Mouse (Mus musculus) intestine, embryonic 15.5 days (tissue): ENCODE results near the gene Slc2a13. TPM values are rescaled to one million over a fixed set of nuclear protein-coding genes. Genes with fewer than 3 reads are reported as not detected.

ENCODE experiments used
- ATAC-seq: fragments of 200-750 bp; cut with Nextera tagmentation; 2 replicates; pipeline ENCODE4 v1.8.0; 2017; ENCODE audit warnings: moderate TSS enrichment, moderate library complexity
- H3K27ac ChIP-seq: fragments of 300-500 bp; sonication (generic); 2 replicates; pipeline ENCODE4 v1.5.1; 2015; ENCODE audit warnings: mild to moderate bottlenecking, inconsistent platforms
- H3K27me3 ChIP-seq: fragments of 300-500 bp; sonication (generic); replicated peaks from 2 replicates; pipeline ENCODE4 v1.6.1; 2015; ENCODE audit warnings: inconsistent platforms
- H3K36me3 ChIP-seq: fragments of 300-500 bp; sonication (generic); 2 replicates; pipeline ENCODE4 v1.6.1; 2015; ENCODE audit warnings: inconsistent platforms
- H3K4me1 ChIP-seq: fragments of 300-500 bp; sonication (generic); replicated peaks from 2 replicates; pipeline ENCODE4 v1.6.1; 2015; ENCODE audit warnings: inconsistent platforms
- H3K4me2 ChIP-seq: fragments of 300-500 bp; sonication (generic); replicated peaks from 2 replicates; pipeline ENCODE4 v1.6.1; 2015; ENCODE audit warnings: mild to moderate bottlenecking, inconsistent platforms
- H3K4me3 ChIP-seq: fragments of 300-500 bp; sonication (generic); replicated peaks from 2 replicates; pipeline ENCODE4 v1.5.1; 2015; ENCODE audit warnings: inconsistent platforms
- H3K9ac ChIP-seq: fragments of 300-500 bp; sonication (generic); 2 replicates; pipeline ENCODE4 v1.6.1; 2015; ENCODE audit warnings: inconsistent platforms
- H3K9me3 ChIP-seq: fragments of 300-500 bp; sonication (generic); 2 replicates; pipeline ENCODE4 v1.6.1; 2016; ENCODE audit warnings: inconsistent platforms
- WGBS: fragments of 180-500 bp; shearing (Covaris S2); methylation state at CpG from one replicate; pipeline ENCODE4 v1.1.7; 2015; 5-methylcytosine and 5-hydroxymethylcytosine counted together
- polyA plus RNA-seq: library from polyadenylated mRNA; unstranded; fragments of >200 nt; fragmentation: Nextera tagmentation; extraction: Ambion mirVana; gene quantifications from 2 replicates; pipeline ENCODE4 v1.2.1, GENCODE M21; 2015

The Slc2a13 gene
- polyA plus RNA-seq, 1 experiment from 2014 or later = 1.1 TPM

GRCm38 (mm10) chr15:91565025-91565605, 7.9 kb downstream of the Slc2a13 start:
- no peaks in the 10 kb centered on the region for H3K4me1 ChIP-seq
- no peak overlapping the region for H3K9ac ChIP-seq
- H3K27me3 ChIP-seq = no peaks in the 10 kb centered on the region
- peak overlapping the region; percentile 41 for H3K27ac ChIP-seq
- H3K36me3 ChIP-seq = no peaks in the 10 kb centered on the region
- H3K4me2 ChIP-seq = no peak overlapping the region
- H3K9me3 ChIP-seq = no peaks in the 10 kb centered on the region
- no peak overlapping the region for H3K4me3 ChIP-seq
- WGBS = 66% methylated on average over 11 of the region's 11 CpGs
- peak; percentile 84 for ATAC-seq

GRCm38 (mm10) chr15:91561728-91562127, 11.3 kb downstream of the Slc2a13 start:
- Histone ChIP-seq H3K9ac (no peak overlapping the region), H3K36me3 (no peaks in the 10 kb centered on the region), H3K4me2 (no peak overlapping the region), H3K27me3 (no peaks in the 10 kb centered on the region), H3K4me3 (no peak overlapping the region), H3K4me1 (no peaks in the 10 kb centered on the region), H3K9me3 (no peaks in the 10 kb centered on the region), H3K27ac (no peak overlapping the region)
- WGBS = 94% methylated on average over 6 of the region's 6 CpGs
- no peak for ATAC-seq

- no peaks in the 10 kb centered on the region for H3K9me3 ChIP-seq
- WGBS = 86% methylated on average over 6 of the region's 6 CpGs
- H3K4me3 ChIP-seq = no peak overlapping the region
- no peak overlapping the region for H3K4me2 ChIP-seq
- no peaks in the 10 kb centered on the region for H3K27me3 ChIP-seq
- no peak overlapping the region for H3K27ac ChIP-seq
- H3K9ac ChIP-seq = no peak overlapping the region
- no peaks in the 10 kb centered on the region for H3K36me3 ChIP-seq
- no peak for ATAC-seq
- no peaks in the 10 kb centered on the region for H3K4me1 ChIP-seq
Observed at GRCm38 (mm10) chr15:91555336-91555736, 17.7 kb downstream of the Slc2a13 start.

GRCm38 (mm10) chr15:91548586-91549268, 24.3 kb downstream of the Slc2a13 start:
- Histone ChIP-seq H3K4me1 (no peaks in the 10 kb centered on the region), H3K27me3 (no peaks in the 10 kb centered on the region), H3K27ac (no peak overlapping the region), H3K36me3 (no peaks in the 10 kb centered on the region), H3K9ac (no peak overlapping the region), H3K4me3 (no peak overlapping the region), H3K4me2 (no peak overlapping the region), H3K9me3 (no peaks in the 10 kb centered on the region)
- ATAC-seq = peak; percentile 71
- 52% methylated on average over 12 of the region's 12 CpGs for WGBS

GRCm38 (mm10) chr15:91544586-91544985, 28.5 kb downstream of the Slc2a13 start:
- WGBS = 71% methylated on average over 4 of the region's 4 CpGs
- H3K4me1 ChIP-seq = no peaks in the 10 kb centered on the region
- H3K36me3 ChIP-seq = no peaks in the 10 kb centered on the region
- no peak for ATAC-seq
- no peaks in the 10 kb centered on the region for H3K27me3 ChIP-seq
- H3K4me2 ChIP-seq = no peak overlapping the region
- H3K9ac ChIP-seq = no peak overlapping the region
- H3K9me3 ChIP-seq = no peaks in the 10 kb centered on the region
- H3K27ac ChIP-seq = no peak overlapping the region
- no peak overlapping the region for H3K4me3 ChIP-seq

- Histone ChIP-seq H3K9ac (no peak overlapping the region), H3K4me1 (no peaks in the 10 kb centered on the region)
Observed at GRCm38 (mm10) chr15:91538439-91538838, 34.6 kb downstream of the Slc2a13 start.

GRCm38 (mm10) chr15:91526876-91527275, 46.2 kb downstream of the Slc2a13 start:
- Histone ChIP-seq H3K9me3 (no peaks in the 10 kb centered on the region), H3K36me3 (no peaks in the 10 kb centered on the region), H3K4me2 (no peak overlapping the region), H3K4me1 (no peaks in the 10 kb centered on the region), H3K27ac (no peak overlapping the region), H3K4me3 (no peak overlapping the region), H3K27me3 (no peaks in the 10 kb centered on the region), H3K9ac (no peak overlapping the region)
- no peak for ATAC-seq
- 69% methylated on average over 2 of the region's 2 CpGs for WGBS

More at GRCm38 (mm10) chr15:91538439-91538838, 34.6 kb downstream of the Slc2a13 start:
- H3K9me3 ChIP-seq = no peaks in the 10 kb centered on the region
- no peak for ATAC-seq
- no peak overlapping the region for H3K4me2 ChIP-seq
- no peak overlapping the region for H3K27ac ChIP-seq
- H3K4me3 ChIP-seq = no peak overlapping the region
- H3K36me3 ChIP-seq = no peaks in the 10 kb centered on the region
- H3K27me3 ChIP-seq = no peaks in the 10 kb centered on the region

GRCm38 (mm10) chr15:91526166-91526565, 46.9 kb downstream of the Slc2a13 start:
- Histone ChIP-seq H3K27me3 (no peaks in the 10 kb centered on the region), H3K9me3 (no peaks in the 10 kb centered on the region), H3K4me3 (no peak overlapping the region), H3K4me1 (no peaks in the 10 kb centered on the region), H3K4me2 (no peak overlapping the region), H3K27ac (no peak overlapping the region), H3K9ac (no peak overlapping the region), H3K36me3 (no peaks in the 10 kb centered on the region)
- ATAC-seq = no peak
- 79% methylated on average over 3 of the region's 3 CpGs for WGBS

- Histone ChIP-seq H3K9me3 (no peaks in the 10 kb centered on the region), H3K27me3 (no peaks in the 10 kb centered on the region), H3K9ac (no peak overlapping the region), H3K4me2 (no peak overlapping the region), H3K36me3 (no peaks in the 10 kb centered on the region), H3K4me1 (no peaks in the 10 kb centered on the region), H3K4me3 (no peak overlapping the region), H3K27ac (no peak overlapping the region)
- WGBS = 76% methylated on average over 10 of the region's 10 CpGs
- ATAC-seq = no peak
Observed at GRCm38 (mm10) chr15:91524451-91524850, 48.6 kb downstream of the Slc2a13 start.

GRCm38 (mm10) chr15:91503291-91503690, 69.8 kb downstream of the Slc2a13 start:
- no peak for ATAC-seq

GRCm38 (mm10) chr15:91502661-91503060, 70.4 kb downstream of the Slc2a13 start:
- Histone ChIP-seq H3K27me3 (no peaks in the 10 kb centered on the region), H3K9me3 (no peaks in the 10 kb centered on the region), H3K4me1 (0 out of 2 replicates have a peak, but pooled peaks cover 2% of the 10 kb centered on the region), H3K4me2 (no peak overlapping the region), H3K27ac (no peak overlapping the region), H3K4me3 (no peak overlapping the region), H3K9ac (no peak overlapping the region), H3K36me3 (no peaks in the 10 kb centered on the region)
- no peak for ATAC-seq
- 16% methylated on average over 1 of the region's 1 CpGs for WGBS

More at GRCm38 (mm10) chr15:91503291-91503690, 69.8 kb downstream of the Slc2a13 start:
- Histone ChIP-seq H3K4me1 (0 out of 2 replicates have a peak, but pooled peaks cover 2% of the 10 kb centered on the region), H3K27ac (no peak overlapping the region), H3K4me3 (no peak overlapping the region), H3K4me2 (no peak overlapping the region), H3K36me3 (no peaks in the 10 kb centered on the region), H3K9ac (no peak overlapping the region), H3K9me3 (no peaks in the 10 kb centered on the region), H3K27me3 (no peaks in the 10 kb centered on the region)
- WGBS = 80% methylated on average over 6 of the region's 6 CpGs

GRCm38 (mm10) chr15:91502235-91502634, 70.8 kb downstream of the Slc2a13 start:
- Histone ChIP-seq H3K9ac (no peak overlapping the region), H3K36me3 (no peaks in the 10 kb centered on the region), H3K4me3 (no peak overlapping the region), H3K9me3 (no peaks in the 10 kb centered on the region), H3K4me2 (no peak overlapping the region), H3K27ac (no peak overlapping the region), H3K27me3 (no peaks in the 10 kb centered on the region), H3K4me1 (0 out of 2 replicates have a peak, but pooled peaks cover 2% of the 10 kb centered on the region)
- WGBS = 83% methylated on average over 9 of the region's 9 CpGs
- ATAC-seq = no peak

- WGBS = 73% methylated on average over 4 of the region's 4 CpGs
- ATAC-seq = no peak
- Histone ChIP-seq H3K9me3 (no peaks in the 10 kb centered on the region), H3K4me1 (no peaks in the 10 kb centered on the region), H3K36me3 (no peaks in the 10 kb centered on the region), H3K27me3 (no peaks in the 10 kb centered on the region), H3K9ac (no peak overlapping the region), H3K4me3 (no peak overlapping the region), H3K4me2 (no peak overlapping the region), H3K27ac (no peak overlapping the region)
Observed at GRCm38 (mm10) chr15:91495014-91495413, 78.0 kb downstream of the Slc2a13 start.
